Mouse (Mus musculus) midbrain, embryonic 11.5 days (tissue): ENCODE data around the gene Tmem219. TPM values are rescaled to one million over a fixed set of nuclear protein-coding genes. Genes with fewer than 3 reads are reported as not detected.

Experiments
- ATAC-seq: fragments of 200-750 bp; cut with Nextera tagmentation; 2 replicates; pipeline ENCODE4 v1.8.0; 2017; ENCODE audit warnings: moderate TSS enrichment, moderate library complexity; ENCODE audit not compliant: low FRiP score
- DNase-seq: peaks from one replicate; pipeline ENCODE4 v3.0.0; 2015; ENCODE audit warnings: low spot score; ENCODE audit errors: missing footprints
- H3K27ac ChIP-seq: fragments of 300-500 bp; sonication (generic); 2 replicates; pipeline ENCODE4 v1.5.1; 2014; ENCODE audit warnings: low read depth, low read length
- H3K27me3 ChIP-seq: fragments of 300-500 bp; sonication (generic); 2 replicates; pipeline ENCODE4 v1.6.1; 2014; ENCODE audit warnings: mild to moderate bottlenecking, low read length, moderate library complexity, mixed read lengths; ENCODE audit not compliant: control insufficient read depth, insufficient read depth
- H3K36me3 ChIP-seq: fragments of 300-500 bp; sonication (generic); 2 replicates; pipeline ENCODE4 v1.6.1; 2014; ENCODE audit warnings: mild to moderate bottlenecking, low read length, moderate library complexity, mixed read lengths; ENCODE audit not compliant: control insufficient read depth, insufficient read depth
- H3K4me1 ChIP-seq: fragments of 300-500 bp; sonication (generic); 2 replicates; pipeline ENCODE4 v1.6.1; 2014; ENCODE audit warnings: low read length; ENCODE audit not compliant: control insufficient read depth, insufficient read depth
- H3K4me2 ChIP-seq: fragments of 300-500 bp; sonication (generic); 2 replicates; pipeline ENCODE4 v1.6.1; 2014; ENCODE audit warnings: mild to moderate bottlenecking, moderate library complexity
- H3K4me3 ChIP-seq: fragments of 300-500 bp; sonication (generic); 2 replicates; pipeline ENCODE4 v1.5.1; 2014; ENCODE audit warnings: low read depth, low read length
- H3K9ac ChIP-seq: fragments of 300-500 bp; sonication (generic); 2 replicates; pipeline ENCODE4 v1.6.1; 2014; ENCODE audit warnings: low read length
- H3K9me3 ChIP-seq: fragments of 300-500 bp; sonication (generic); 2 replicates; pipeline ENCODE4 v1.6.1; 2016; ENCODE audit warnings: low read length; ENCODE audit not compliant: control insufficient read depth
- WGBS: fragments of 180-500 bp; shearing (Covaris S2); extraction: QIAGEN DNeasy Blood & Tissue Kit; methylation state at CpG from one replicate; pipeline ENCODE4 v1.1.7; 2014; 5-methylcytosine and 5-hydroxymethylcytosine counted together
- polyA plus RNA-seq: library from polyadenylated mRNA; unstranded; fragments of >200 nt; fragmentation: Nextera tagmentation; extraction: Ambion mirVana; gene quantifications from 2 replicates; pipeline ENCODE4 v1.2.1, GENCODE M21; 2014

Gene Tmem219
- polyA plus RNA-seq, 1 experiment from 2014 or later: 26.5 TPM

DNA sequence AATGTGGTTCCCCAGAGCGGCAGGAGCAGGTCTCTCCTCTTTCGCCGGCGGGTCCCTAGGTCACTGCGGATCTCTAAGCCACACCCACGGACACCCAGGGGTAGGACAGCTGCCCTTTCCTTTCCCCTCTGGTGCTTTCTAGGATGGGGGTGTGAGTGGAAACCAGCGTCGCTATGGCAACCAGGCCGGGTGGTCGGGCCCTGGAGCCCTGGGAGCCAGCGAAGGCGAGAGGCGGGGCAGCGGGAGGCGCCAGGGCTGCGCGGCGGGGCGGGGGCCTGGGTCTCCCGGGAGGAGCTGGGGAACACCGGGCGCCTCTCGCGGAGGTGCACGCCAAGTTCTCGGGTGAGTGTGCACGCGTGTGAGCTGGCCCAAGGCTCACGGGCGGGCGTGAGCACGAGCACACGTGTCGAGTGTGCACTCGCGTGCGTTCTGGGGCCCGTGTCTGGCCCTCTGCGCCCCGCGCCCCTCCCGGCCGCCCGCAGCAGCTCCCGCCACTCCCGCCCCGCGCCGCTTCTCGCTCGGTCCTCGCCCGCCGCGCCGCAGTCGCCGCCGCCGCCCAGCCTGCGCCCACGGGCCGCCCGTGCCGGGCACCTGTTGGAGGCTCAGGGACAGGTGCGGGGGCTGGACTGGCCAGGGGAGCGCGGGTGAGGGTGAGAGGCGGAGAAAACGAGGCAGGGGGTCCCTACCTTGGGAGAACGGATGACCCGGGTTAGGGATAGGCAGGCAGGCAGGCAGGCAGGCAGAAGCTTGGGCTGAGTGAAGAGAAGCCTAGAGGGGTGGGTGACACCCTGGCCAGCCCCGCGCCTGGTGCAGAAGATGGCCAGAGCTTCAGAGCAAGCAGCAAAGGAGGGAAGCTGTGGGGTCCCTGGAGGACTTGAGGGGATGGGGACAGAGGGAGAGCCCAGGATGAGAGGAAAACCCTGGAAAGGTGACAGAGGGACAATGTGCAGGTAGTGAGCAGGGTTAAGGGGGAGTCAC is 75.0 kb downstream of the Tmem219 start:
- H3K27me3 ChIP-seq: peaks cover 17% of the 10 kb centered on the region

DNA sequence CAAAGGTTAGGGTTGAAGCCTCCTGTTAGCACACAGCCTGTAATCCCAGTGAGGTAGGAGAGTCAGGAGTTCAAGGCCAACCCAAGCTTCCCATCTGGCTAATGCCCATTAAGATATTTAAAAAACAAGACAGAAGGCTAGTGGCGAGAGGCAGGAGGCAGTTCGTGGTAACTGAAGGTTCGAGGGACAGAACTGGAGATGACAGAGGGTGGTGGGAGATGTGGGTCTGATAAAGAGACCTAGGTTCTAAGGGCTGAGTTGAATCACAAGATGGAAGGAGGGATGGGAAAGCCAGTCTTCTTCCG is 75.6 kb downstream of the Tmem219 start, which contains the start of gene Doc2a:
Doc2a (plus strand) TSS at position 301 of the 305 bp plus-strand sequence.
- 18% methylated on average over 4 of the region's 4 CpGs for WGBS
- no peaks in the 10 kb centered on the region for H3K9me3 ChIP-seq
- H3K9ac ChIP-seq: peak within 1 kb of the TSS; percentile 80
- H3K36me3 ChIP-seq: no peaks in the 10 kb centered on the region
- peaks cover 17% of the 10 kb centered on the region for H3K27me3 ChIP-seq
- peak within 1 kb of the TSS; percentile 100 for H3K4me2 ChIP-seq
- H3K4me1 ChIP-seq: peaks cover 16% of the 10 kb centered on the region
- no peak for ATAC-seq
- no peak for DNase-seq
- H3K4me3 ChIP-seq: peak within 1 kb of the TSS; percentile 56
- no peak within 1 kb of the TSS for H3K27ac ChIP-seq

More for the DNA sequence above, 75.0 kb downstream of the Tmem219 start:
- Histone ChIP-seq H3K36me3 (peaks cover 4% of the 10 kb centered on the region; the same call in 1 of the 2 replicates), H3K4me1 (peaks cover 20% of the 10 kb centered on the region), H3K4me3 (peak overlapping the region; percentile 56), H3K9me3 (no peaks in the 10 kb centered on the region), H3K27ac (no peak overlapping the region), H3K9ac (peak overlapping the region; percentile 80), H3K4me2 (peak overlapping the region; percentile 100)
- DNase-seq: peak; percentile 94
- WGBS: under 1% methylated on average over 70 of the region's 74 CpGs
- peak; percentile 72 for ATAC-seq

GRCm38 (mm10) chr7:126845516-126845915 is 77.2 kb downstream of the Tmem219 start:
- no peak overlapping the region for H3K4me2 ChIP-seq
- H3K27me3 ChIP-seq: peaks cover 17% of the 10 kb centered on the region
- no peaks in the 10 kb centered on the region for H3K36me3 ChIP-seq
- 82% methylated on average over 2 of the region's 2 CpGs for WGBS
- H3K27ac ChIP-seq: no peak overlapping the region
- DNase-seq (no peak), ATAC-seq (no peak)
- H3K9me3 ChIP-seq: no peaks in the 10 kb centered on the region
- no peak overlapping the region for H3K9ac ChIP-seq
- no peak overlapping the region for H3K4me3 ChIP-seq
- H3K4me1 ChIP-seq: peaks cover 12% of the 10 kb centered on the region

- no peak for ATAC-seq
- Histone ChIP-seq H3K9ac (no peak overlapping the region), H3K4me2 (no peak overlapping the region), H3K4me3 (no peak overlapping the region), H3K9me3 (no peaks in the 10 kb centered on the region), H3K36me3 (no peaks in the 10 kb centered on the region), H3K4me1 (peaks cover 6% of the 10 kb centered on the region), H3K27me3 (peaks cover 3% of the 10 kb centered on the region), H3K27ac (no peak overlapping the region)
- DNase-seq: no peak
- 88% methylated on average over 9 of the region's 9 CpGs for WGBS
Observed at GRCm38 (mm10) chr7:126843276-126843675, 79.4 kb downstream of the Tmem219 start.

Other genes with a start within 250 kb of the Tmem219 start
- 0.10 and 0.69 TPM in 2 replicates for gene Sult1a1, start 246.5 kb downstream of the Tmem219 start, polyA plus RNA-seq
- 158 and 180 TPM in 2 replicates for gene Bola2, start 227.5 kb downstream of the Tmem219 start, polyA plus RNA-seq
- 10.2 and 10.3 TPM in 2 replicates for gene Slx1b, start 227.1 kb downstream of the Tmem219 start, polyA plus RNA-seq
- gene Coro1a, start 215.1 kb downstream of the Tmem219 start, polyA plus RNA-seq: 46.2 TPM in 2 replicates
- 41.0 and 45.2 TPM in 2 replicates for gene Mapk3, start 163.3 kb downstream of the Tmem219 start, polyA plus RNA-seq
- gene Gdpd3, start 156.6 kb downstream of the Tmem219 start, polyA plus RNA-seq: 0.57 and 0.86 TPM in 2 replicates
- 87.8 and 91.5 TPM in 2 replicates for gene Ypel3, start 146.0 kb downstream of the Tmem219 start, polyA plus RNA-seq
- gene Tbx6, start 141.4 kb downstream of the Tmem219 start, polyA plus RNA-seq: 0.20 and 0.43 TPM in 2 replicates
- gene Ppp4c, start 130.4 kb downstream of the Tmem219 start, polyA plus RNA-seq: 335 and 336 TPM in 2 replicates
- gene Fam57b, start 125.2 kb downstream of the Tmem219 start, polyA plus RNA-seq: 10.5 and 11.1 TPM in 2 replicates
- gene 4930451I11Rik, start 91.3 kb downstream of the Tmem219 start, polyA plus RNA-seq: not detected in 2 replicates
- gene Doc2a, start 75.5 kb downstream of the Tmem219 start, polyA plus RNA-seq: 4.1 and 4.8 TPM in 2 replicates
- 23.8 and 28.4 TPM in 2 replicates for gene Hirip3, start 60.9 kb downstream of the Tmem219 start, polyA plus RNA-seq
- gene Ino80e, start 60.5 kb downstream of the Tmem219 start, polyA plus RNA-seq: 92.6 and 99.7 TPM in 2 replicates
- gene Taok2, start 38.2 kb downstream of the Tmem219 start, polyA plus RNA-seq: 25.7 and 27.2 TPM in 2 replicates
- gene Kctd13, start 6.0 kb upstream of the Tmem219 start, polyA plus RNA-seq: 26.5 and 26.8 TPM in 2 replicates
- 1.2 and 1.5 TPM in 2 replicates for gene Asphd1, start 26.7 kb upstream of the Tmem219 start, polyA plus RNA-seq
- gene Sez6l2, start 27.6 kb upstream of the Tmem219 start, polyA plus RNA-seq: 7.8 and 9.9 TPM in 2 replicates
- 66.4 and 67.4 TPM in 2 replicates for gene Cdipt, start 53.0 kb upstream of the Tmem219 start, polyA plus RNA-seq
- 1.3 and 1.4 TPM in 2 replicates for gene Cdiptos, start 53.2 kb upstream of the Tmem219 start, polyA plus RNA-seq
- 2.8 and 3.0 TPM in 2 replicates for gene Mvp, start 91.7 kb upstream of the Tmem219 start, polyA plus RNA-seq
- not detected in 2 replicates for gene Pagr1b, start 93.6 kb upstream of the Tmem219 start, polyA plus RNA-seq
- gene Pagr1a, start 94.4 kb upstream of the Tmem219 start, polyA plus RNA-seq: 59.0 and 70.6 TPM in 2 replicates
- 58.8 and 68.8 TPM in 2 replicates for gene Gm42742, start 98.2 kb upstream of the Tmem219 start, polyA plus RNA-seq
- gene Prrt2, start 98.3 kb upstream of the Tmem219 start, polyA plus RNA-seq: 2.6 and 4.0 TPM in 2 replicates
- gene Maz, start 104.1 kb upstream of the Tmem219 start, polyA plus RNA-seq: 64.3 and 80.7 TPM in 2 replicates
- gene Kif22, start 119.6 kb upstream of the Tmem219 start, polyA plus RNA-seq: 178 and 195 TPM in 2 replicates
- not detected in 2 replicates for gene Zg16, start 164.4 kb upstream of the Tmem219 start, polyA plus RNA-seq
- gene AI467606, start 168.4 kb upstream of the Tmem219 start, polyA plus RNA-seq: 1.3 and 1.7 TPM in 2 replicates
- gene Qprt, start 199.3 kb upstream of the Tmem219 start, polyA plus RNA-seq: 5.7 and 6.2 TPM in 2 replicates
- 0.19 TPM in 1 of 2 replicates, not detected in the other for gene Spn, start 214.9 kb upstream of the Tmem219 start, polyA plus RNA-seq